Mouse (Mus musculus) embryonic fibroblast, embryonic 13.5 days (primary cell): ENCODE data around the gene Grik2.

Source experiments
- CTCF ChIP-seq: IDR thresholded peaks from 2 replicates; pipeline ENCODE4 v1.5.1; 2011; ENCODE audit warnings: mild to moderate bottlenecking, control low read depth, low read length, moderate library complexity, borderline replicate concordance; ENCODE audit not compliant: insufficient read depth
- POLR2A ChIP-seq: IDR thresholded peaks from 2 replicates; pipeline ENCODE4 v1.6.1; 2011; ENCODE audit warnings: low read depth, mild to moderate bottlenecking, control low read depth, low read length, moderate library complexity

GRCm38 (mm10) chr10:49319880-49320279 is 468.7 kb downstream of the Grik2 start:
- TF ChIP-seq CTCF (no peak), POLR2A (no peak)
